Mouse (Mus musculus) embryo, embryonic 10 days (tissue): ENCODE data around the gene Pax1.

ENCODE experiments used
- DNase-seq: peaks from one replicate; pipeline ENCODE4 v3.0.0-alpha.2; 2015; ENCODE audit warnings: low spot score

Pax1 gene

DNA sequence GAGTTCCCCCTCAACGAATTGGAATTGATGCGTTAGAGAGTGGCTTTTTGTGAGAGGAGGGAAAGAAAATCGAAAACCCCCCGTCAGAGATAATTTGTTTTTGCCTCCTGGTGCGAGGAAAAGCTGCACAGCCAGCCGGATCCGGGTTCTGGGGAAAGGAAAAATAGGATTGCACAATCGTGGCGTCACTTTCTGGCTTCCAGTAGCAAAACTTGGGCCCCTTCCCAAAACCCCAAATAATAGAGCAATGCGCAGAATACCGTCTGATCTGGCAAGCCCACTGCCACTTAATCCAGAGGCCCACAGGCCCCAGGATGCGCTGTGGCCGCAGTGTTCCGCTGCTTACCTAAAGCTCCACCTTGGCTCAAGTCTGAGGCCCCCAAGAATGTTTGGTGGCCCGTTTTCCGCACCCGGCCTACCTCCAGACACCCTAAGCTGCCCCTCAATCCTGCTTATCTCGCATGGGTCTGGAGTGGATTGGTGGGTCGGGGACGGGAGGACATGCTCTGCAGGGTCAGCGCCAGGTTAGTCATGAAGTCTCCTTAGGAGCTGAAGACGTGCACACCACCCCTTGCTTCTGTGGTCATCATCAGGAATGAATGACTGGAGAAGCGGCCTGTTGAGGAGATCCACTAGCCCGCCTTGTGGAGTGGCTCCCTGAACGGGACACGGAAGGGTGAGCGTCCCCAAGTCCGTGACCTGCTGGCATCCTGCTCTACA is 11.4 kb downstream of the Pax1 start:
- no peak for DNase-seq

DNA sequence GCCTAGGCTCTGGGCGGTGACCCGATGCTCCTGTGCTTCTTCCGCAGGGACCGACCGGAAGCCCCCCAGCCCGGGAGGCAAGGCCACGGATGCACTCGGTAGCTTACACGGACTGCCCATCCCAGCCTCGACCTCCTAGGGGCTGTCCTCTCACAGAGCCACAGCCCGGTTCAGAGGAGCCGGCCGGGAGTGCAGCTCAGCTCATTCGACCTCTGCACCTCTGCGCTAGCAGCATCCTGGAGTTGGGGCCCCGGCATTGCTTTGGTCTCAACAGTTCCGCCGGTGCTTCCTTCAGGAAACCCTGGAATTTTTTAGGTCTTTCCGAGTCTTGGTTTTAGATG is 11.9 kb downstream of the Pax1 start:
- peak; percentile 48 for DNase-seq

DNA sequence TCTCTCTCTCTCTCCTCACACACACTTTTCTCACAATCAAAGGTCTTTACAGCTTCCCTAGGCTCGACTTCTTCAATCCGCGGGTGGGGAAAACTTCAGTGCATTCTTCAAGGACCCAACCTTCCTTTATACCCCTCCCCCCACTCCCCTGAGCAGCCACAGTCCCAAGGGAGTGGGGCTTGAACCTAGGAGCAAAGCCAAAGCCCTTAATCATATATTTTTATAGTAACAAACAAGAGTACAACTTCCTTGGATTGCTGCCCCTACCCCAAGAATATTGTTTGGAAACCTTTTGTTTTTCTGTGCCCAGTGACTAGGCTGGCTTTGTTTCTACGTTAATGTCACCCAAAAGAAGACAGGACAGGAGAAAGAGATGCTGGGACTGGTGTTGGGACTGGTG is 12.5 kb downstream of the Pax1 start:
- no peak for DNase-seq

DNA sequence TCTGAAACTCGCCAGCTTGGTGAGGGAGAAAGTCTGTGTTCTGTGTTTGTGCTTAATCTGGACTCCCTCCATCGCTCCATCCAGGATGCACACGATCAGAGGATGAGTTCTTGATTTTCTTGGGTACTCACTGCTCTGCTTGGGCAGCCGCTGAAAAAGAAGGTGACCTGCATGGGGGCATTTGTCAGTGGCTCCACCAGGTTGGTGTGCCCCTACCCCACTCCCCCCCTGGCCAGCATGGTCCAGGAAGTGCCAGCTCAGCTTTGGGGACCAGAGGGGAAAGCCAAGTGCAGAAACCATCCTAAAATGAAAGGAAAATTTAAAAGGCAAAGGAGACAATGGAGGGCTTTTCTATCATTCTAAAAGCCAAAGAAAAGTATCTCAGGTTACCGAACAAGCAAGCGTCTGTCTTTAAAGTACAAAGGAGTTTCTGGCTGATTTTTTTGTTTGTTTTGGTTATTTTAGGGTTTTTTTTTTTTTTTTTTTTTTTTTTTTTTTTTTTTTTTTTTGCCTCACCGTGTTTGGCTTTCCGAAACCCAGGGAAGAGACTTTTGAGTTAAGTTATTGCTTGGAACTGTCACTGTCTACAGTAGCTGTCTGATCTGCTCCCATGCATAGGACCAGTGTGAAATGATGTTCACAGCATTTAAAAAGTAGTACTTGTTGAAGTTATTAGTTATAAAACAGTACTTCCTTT is 13.4 kb downstream of the Pax1 start:
- DNase-seq = no peak

DNA sequence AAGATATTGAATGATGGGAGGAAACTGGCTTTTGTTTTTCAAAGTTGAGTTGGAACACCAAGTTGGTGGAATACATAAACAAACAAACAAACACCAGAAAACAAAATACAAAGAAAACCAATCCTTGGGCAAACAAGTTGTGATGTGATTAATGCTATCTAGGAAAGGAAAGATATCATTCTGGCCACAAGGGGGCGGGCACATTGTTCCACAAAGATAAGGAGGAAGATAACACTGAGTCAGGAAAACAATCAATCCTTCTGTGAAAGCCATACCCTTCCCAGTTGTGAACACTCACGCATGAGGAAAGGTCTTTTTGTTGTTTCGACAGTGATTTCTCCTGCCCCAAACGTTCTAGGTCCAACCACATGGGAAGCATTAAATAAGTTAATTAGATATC is 17.2 kb downstream of the Pax1 start:
- DNase-seq = peak; percentile 83

DNA sequence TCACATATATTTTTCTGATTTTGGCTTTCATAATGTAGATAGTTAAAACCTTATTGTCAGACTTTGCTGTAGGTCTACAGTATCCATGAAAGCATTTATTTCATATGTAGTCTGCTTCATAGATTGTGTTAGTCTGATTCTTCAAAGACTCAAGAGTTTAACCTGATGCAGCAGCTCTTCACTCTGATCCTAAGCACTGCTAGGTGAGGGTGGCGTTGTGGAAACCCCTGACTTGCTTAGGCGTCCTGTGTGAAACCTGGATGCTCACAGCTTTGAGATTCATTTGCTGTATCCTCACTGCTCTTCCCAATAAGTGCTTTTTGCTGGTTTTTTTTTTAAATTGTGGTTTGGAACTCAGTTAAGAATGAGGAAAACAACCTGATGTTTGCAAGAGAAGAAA is 21.6 kb downstream of the Pax1 start:
- DNase-seq = no peak

DNA sequence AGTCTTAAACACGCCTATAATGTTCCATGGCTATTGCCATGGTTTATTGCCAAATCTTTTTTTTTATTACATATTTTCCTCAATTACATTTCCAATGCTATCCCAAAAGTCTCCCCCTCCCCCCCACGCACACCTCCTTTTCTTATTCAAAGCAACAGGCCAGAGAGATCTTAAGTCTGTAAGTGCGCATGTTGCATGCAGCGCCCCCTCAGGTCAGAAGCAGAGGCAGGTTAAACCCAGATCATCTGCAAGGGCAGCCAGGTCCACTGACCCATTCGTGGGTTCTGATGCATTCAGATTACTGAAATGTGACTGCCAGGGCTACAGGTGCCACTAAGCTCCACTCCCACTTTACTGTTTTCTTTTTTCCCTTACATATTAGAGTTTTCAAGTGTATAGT is 25.2 kb downstream of the Pax1 start:
- no peak for DNase-seq

DNA sequence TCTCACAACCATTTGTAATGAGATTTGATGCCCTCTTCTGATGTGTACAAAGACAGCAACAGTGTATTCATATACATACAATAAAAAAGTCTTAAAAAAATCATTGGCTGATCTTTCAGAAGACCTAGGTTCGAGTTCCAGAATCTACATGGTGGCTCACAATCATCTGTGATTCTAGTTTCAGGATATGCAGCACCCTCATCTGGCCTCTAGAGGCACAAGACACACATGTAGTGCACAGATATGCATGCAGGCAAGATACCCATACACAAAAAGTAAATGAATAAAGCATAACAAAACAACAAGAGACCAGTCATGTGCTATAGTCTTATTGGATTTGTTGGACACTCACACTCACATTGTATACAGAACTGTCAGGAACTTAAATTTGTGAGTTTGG is 47.6 kb downstream of the Pax1 start:
- no peak for DNase-seq

DNA sequence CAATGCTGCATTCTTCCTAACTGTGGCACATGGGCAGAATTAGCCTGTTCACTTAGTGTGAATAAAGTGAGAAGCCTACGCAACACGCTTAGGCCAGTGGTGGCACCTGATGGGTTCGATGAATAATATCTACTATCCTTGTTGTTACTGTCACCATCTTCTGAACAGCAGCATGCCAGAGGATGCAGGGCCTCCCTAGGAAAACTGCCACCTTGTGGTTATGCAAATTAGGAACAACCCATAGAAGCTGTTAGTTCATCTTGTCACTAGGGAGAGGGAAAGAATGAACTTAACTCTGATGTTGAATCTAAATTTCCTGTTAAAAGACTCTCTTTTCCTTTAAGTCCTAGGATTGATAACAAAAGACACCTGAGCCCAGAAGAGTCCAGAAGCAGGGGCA is 53.3 kb downstream of the Pax1 start:
- no peak for DNase-seq

DNA sequence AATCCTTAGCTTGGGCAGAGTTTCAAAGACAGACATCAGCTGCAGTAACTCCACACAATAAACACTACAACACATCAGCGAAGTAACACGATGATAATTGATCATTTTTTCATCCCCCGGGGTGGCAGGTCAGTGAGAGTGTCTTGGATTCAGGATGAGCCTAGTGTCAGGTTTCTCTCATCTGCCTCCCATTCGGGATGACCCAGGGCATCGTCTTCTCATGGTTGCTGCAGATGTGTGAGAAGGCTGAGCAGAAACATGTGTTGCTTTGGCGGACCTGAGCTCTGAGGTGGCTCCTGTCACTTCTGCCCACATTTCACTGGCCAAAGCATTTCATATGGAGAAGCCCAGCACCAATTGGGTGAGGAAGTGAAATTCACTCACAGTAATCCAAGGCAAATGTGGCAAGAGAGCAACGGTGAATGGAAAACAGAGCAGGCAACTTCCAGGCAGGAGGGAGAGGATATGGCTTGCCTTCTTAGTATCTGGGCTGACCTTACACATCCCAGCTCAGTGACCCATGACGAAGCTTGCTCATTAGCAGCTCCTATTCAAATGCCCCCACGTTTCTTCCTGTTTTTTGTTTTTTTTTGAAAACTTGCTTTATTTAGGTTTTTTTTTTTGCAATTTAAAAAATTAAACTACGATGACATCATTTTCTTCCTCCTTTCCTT is 63.0 kb downstream of the Pax1 start:
- peak; percentile 75 for DNase-seq

DNA sequence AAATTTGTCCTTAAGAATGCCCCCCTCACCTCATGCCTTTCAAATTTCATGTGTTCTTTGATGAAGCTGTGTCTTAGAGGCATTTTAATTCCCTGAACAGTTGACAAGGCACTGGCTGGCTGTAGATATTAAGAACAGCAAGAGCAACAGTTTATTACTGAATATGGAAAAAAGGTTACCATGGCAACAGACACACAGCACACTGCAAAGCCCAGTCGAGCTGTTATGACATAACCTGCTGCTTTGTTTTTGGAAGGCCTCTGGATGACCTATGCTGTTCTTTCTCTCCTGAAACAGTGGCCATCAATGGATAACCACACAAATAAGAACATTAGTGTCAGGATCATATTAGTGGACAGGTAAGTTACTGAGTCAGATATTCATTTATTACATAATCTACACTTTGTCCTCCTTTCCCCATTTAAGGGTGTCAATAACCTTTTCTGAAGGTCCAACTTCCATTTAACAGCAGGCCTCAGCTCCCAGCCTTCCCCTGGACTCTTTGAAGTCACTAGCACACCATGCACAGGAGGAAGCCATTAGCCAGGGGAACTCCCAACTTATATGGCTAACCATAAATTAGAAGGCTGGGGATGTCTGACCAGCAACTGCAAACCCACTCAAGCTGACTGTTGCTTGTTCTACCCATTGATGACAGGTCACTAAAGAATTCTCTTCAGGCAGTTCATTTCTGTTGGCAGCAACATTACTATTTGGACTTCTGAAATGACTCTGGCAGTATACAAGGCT is 68.1 kb downstream of the Pax1 start:
- DNase-seq = peak; percentile 48

DNA sequence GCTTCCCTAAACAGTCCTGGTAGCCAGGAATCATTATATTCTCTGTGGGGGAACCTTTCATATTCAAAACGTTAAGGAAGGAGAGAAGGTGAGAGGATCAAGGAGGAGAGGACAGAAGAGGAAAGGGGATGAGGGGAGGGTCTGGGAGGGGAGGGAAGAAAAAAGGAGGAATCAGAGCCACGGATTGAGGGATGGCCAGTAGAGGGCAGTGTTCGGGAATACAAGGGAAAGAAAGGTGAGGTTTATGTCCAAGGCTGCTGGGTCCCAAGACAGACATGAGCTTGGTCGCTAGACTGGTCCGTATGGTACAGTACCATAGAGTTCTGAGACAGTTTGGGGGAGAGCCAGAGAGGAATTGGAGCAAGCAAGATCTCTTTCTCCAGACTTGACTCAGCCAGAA is 71.4 kb downstream of the Pax1 start:
- peak; percentile 64 for DNase-seq
